Mouse (Mus musculus) cortical plate, adult 2 months (tissue): ENCODE data around the gene Olfr287. TPM values are rescaled to one million over a fixed set of nuclear protein-coding genes. Genes with fewer than 3 reads are reported as not detected.

Source experiments
- H3K27ac ChIP-seq: fragments of 200-500 bp; 2 replicates; pipeline ENCODE4 v1.5.1; 2012; ENCODE audit warnings: low read length, control low read depth, inconsistent platforms; ENCODE audit not compliant: insufficient read depth
- H3K4me1 ChIP-seq: fragments of 200-500 bp; 2 replicates; pipeline ENCODE4 v1.6.1; 2011; ENCODE audit warnings: low read length; ENCODE audit not compliant: control insufficient read depth, insufficient read depth
- H3K4me3 ChIP-seq: fragments of 200-500 bp; 2 replicates; pipeline ENCODE4 v1.5.1; 2011; ENCODE audit warnings: mild to moderate bottlenecking, low read length, control low read depth; ENCODE audit not compliant: insufficient read depth
- CTCF ChIP-seq: fragments of 200-500 bp; IDR thresholded peaks from 2 replicates; pipeline ENCODE4 v1.5.1; 2011; ENCODE audit warnings: mild to moderate bottlenecking, control low read depth, low read length; ENCODE audit not compliant: insufficient read depth; ENCODE audit errors: extremely low read depth
- POLR2A ChIP-seq: fragments of 200-500 bp; IDR thresholded peaks from 2 replicates; pipeline ENCODE4 v1.6.1; 2011; ENCODE audit warnings: mild to moderate bottlenecking, low read length, control low read depth; ENCODE audit not compliant: insufficient read depth; ENCODE audit errors: extremely low read depth
- polyA plus RNA-seq: library from polyadenylated mRNA; depleted of rRNA; stranded (reverse); fragments of >200 nt; gene quantifications from 2 replicates; pipeline ENCODE4 v1.2.3, GENCODE M21; 2012; rRNA removed

The Olfr287 gene
- polyA plus RNA-seq: 16.8 and 18.2 TPM in 2 replicates

DNA sequence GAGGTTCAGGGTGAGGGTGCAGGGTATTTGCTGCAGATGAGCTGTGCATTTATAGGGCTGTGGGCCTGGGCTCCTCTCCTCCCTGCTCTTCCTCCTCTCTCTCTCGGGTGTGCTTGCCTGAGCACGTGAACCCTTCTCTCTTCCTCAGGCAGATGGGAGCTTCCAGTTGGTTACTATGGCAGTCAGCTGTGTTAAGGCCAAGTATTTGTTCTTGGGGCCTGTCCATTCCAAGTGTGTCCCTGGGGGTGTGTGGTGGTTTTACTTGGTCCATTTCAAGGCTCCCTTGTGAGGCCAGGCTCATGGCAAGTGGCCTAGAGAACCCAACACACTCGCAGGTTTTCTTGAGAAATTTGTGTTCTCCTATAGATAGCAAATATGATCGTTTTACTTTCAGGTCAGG is at the start of gene Olfr287, which contains the start of gene Gm44579:
Olfr287 (minus strand) TSS at position 180 of the 400 bp plus-strand sequence.
Gm44579 (minus strand) TSS at position 101 of the 400 bp plus-strand sequence.
- Histone ChIP-seq H3K4me3 (no peak within 1 kb of the TSS), H3K27ac (no peak within 1 kb of the TSS; the same call in 1 of the 2 replicates), H3K4me1 (no peaks in the 10 kb centered on the region)
- no peak for TF ChIP-seq POLR2A
- no peak for TF ChIP-seq CTCF

GRCm38 (mm10) chr15:98257776-98258175 is 36.9 kb upstream of the Olfr287 start:
- no peak overlapping the region for H3K27ac ChIP-seq
- no peaks in the 10 kb centered on the region for H3K4me1 ChIP-seq
- H3K4me3 ChIP-seq: no peak overlapping the region
- TF ChIP-seq CTCF (no peak), POLR2A (no peak)

DNA sequence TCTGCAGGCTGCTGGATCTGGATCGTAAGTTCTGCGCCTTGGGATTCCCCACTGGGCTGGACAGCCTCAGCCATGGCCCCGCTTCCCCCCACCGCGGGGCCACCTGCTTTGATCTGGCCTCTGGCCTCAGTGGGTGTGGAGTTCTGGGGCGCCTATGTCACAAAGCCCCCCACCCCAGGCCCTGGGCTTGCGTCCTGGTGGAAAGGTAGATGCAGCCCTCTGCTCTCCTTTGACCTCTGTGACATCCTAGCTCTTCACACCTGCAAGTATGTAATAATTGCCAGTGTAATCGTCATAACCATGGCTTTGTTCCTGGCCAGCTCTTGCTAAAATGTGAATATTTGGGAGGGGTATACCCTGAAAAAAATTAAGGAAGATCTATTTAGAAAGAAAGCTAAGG is 36.3 kb upstream of the Olfr287 start, which contains the start of gene H1fnt:
H1fnt (minus strand) TSS at position 101 of the 400 bp plus-strand sequence.
- no peak within 1 kb of the TSS for H3K4me3 ChIP-seq
- no peaks in the 10 kb centered on the region for H3K4me1 ChIP-seq
- H3K27ac ChIP-seq: no peak within 1 kb of the TSS
- no peak for TF ChIP-seq CTCF
- no peak for TF ChIP-seq POLR2A

DNA sequence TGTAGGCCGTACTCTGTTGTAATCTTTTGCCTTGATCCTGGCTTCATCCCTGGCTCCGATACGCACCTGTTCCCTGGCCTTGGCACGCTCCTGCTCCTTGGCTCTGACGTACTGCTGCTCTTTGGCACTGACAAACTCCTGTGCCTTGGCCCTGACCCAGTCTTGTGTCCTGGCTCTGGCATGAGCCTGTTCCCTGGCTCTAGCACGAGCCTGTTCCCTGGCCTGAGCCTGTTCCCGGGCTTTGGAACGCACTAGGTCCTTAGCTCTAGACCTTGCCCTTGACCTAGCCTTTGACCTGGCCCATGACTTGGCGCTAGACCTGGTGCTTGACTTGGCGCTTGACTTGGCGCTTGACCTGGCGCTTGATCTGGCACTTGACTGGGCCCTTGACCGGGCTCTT is 35.4 kb upstream of the Olfr287 start:
- H3K4me1 ChIP-seq: no peaks in the 10 kb centered on the region
- no peak for TF ChIP-seq POLR2A
- TF ChIP-seq CTCF: no peak
- H3K27ac ChIP-seq: no peak overlapping the region
- no peak overlapping the region for H3K4me3 ChIP-seq

- TF ChIP-seq POLR2A (no peak), CTCF (no peak)
- Histone ChIP-seq H3K4me1 (no peaks in the 10 kb centered on the region), H3K27ac (no peak overlapping the region), H3K4me3 (no peak overlapping the region)
Measured at GRCm38 (mm10) chr15:98235442-98235841, 14.6 kb upstream of the Olfr287 start.

DNA sequence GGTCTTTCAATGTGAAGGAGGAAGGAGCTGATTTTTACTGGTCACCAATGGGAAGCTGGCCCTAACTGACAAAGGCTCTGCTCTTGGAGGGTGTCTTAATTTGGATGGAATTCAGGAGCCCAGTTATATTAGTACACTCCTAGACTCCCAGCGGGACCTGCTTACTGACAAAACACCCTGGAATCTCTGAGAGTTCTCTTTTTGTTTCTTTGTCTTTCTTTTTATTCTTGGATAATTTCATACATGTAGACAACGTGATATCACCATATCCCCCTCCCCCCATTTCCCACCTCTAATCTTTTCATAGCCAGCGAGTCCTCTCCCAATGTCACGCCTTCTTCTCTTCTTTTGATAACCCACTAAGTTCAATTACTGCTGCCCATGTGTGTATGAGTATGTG is 13.5 kb upstream of the Olfr287 start, which contains the start of gene Olfr286:
Olfr286 (minus strand) TSS at position 101 of the 400 bp plus-strand sequence.
- H3K4me3 ChIP-seq: no peak within 1 kb of the TSS
- no peaks in the 10 kb centered on the region for H3K4me1 ChIP-seq
- no peak within 1 kb of the TSS for H3K27ac ChIP-seq
- TF ChIP-seq POLR2A: no peak
- TF ChIP-seq CTCF: no peak

DNA sequence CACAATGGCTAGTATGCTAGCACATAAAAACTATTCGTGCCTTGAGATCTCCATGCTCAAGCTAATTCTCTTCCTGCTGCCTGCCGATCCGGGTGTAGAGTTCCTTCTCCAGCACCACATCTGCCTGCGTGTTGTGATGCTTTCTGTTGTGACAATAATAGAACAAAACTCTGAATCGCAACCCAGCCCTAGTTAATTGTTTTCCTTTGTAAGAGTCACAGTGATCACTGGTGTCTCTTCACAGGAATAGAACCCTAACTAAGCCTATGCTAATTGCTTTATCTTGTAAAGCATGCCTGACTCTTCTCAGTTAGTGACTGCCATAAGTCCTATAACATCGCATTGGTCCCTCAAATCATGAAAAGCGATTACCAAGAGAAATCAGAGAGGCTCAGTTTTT is 5.2 kb upstream of the Olfr287 start:
- no peak overlapping the region for H3K4me3 ChIP-seq
- H3K4me1 ChIP-seq: no peaks in the 10 kb centered on the region
- H3K27ac ChIP-seq: no peak overlapping the region
- TF ChIP-seq POLR2A (no peak), CTCF (no peak)

DNA sequence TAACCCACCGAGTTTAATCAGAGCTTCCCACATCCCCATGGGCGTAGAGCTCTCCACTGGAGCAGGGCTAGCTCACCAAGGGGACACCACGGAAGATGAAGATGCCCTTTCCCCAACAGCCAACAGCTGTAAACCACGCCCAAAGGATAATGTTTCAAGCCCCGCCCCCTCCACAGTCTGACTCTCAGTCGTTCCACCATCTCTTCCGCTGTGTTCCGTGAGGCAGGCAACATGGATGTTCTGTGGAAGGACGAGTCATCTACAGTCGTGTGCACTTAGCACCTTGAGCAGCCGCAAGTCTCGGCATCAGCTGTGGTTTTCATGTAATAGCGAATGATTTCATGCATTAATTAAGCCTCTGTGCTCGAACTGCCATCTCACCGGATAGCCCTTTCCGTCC is 4.8 kb upstream of the Olfr287 start:
- TF ChIP-seq CTCF: no peak
- no peak for TF ChIP-seq POLR2A
- Histone ChIP-seq H3K4me3 (no peak overlapping the region), H3K4me1 (no peaks in the 10 kb centered on the region), H3K27ac (no peak overlapping the region)

DNA sequence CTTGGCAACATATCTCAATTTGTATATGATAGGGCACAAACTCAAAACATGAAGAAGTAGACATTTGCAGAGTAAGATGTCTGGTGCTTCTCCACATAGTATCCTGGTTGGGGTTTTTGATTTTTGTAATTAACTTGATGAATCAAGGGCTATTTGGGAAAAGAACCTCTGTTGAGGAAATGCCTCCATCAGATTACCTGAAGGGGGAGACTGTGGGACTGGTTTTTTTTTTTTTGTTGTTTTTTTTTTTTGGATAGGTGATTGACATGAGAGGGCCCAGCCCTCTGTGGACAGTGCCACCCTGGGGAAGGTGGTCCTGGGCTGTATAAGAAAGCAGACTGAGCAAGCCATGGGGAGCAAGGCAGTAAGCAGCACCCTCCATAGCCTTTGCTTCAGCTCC is 1.5 kb upstream of the Olfr287 start:
- Histone ChIP-seq H3K27ac (no peak overlapping the region), H3K4me1 (no peaks in the 10 kb centered on the region), H3K4me3 (no peak overlapping the region)
- TF ChIP-seq CTCF (no peak), POLR2A (no peak)

GRCm38 (mm10) chr15:98214130-98214529 is 6.7 kb downstream of the Olfr287 start:
- TF ChIP-seq POLR2A (no peak), CTCF (no peak)
- H3K4me1 ChIP-seq: no peaks in the 10 kb centered on the region
- H3K4me3 ChIP-seq: no peak overlapping the region
- H3K27ac ChIP-seq: no peak overlapping the region

DNA sequence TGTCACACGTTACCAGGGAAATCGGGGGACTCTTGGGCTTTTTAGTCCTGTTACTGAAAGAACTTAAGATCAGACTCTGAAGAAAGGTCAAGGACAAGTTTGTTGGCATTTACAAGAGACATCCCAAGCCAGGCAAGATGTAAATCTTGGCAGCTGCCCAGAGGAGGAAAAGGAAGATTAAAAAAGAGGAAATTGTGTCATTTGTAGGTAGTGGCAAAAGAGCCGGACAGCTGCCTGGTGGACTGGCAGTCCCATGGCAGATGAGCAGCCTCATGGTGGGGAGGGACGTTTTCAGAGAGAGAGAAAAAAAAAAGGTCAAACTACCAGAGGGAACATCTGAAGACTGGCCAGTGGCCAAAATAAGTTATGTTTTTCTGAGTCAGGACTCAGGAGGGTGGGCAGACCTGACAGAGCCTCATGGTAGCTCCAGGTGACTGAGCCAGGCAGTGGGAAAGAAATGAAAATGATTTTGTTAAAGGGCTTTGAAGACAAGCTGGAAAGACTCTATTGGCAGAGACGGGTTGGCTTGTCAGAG is 7.5 kb downstream of the Olfr287 start:
- no peak overlapping the region for H3K4me3 ChIP-seq
- TF ChIP-seq POLR2A: no peak
- TF ChIP-seq CTCF: no peak

More for the DNA sequence above, 7.5 kb downstream of the Olfr287 start:
- Histone ChIP-seq H3K27ac (no peak overlapping the region), H3K4me1 (no peaks in the 10 kb centered on the region)
